Mouse (Mus musculus) heart, embryonic 11.5 days (tissue): ENCODE results near the gene Ubxn7. TPM values are rescaled to one million over a fixed set of nuclear protein-coding genes. Genes with fewer than 3 reads are reported as not detected.

Source experiments
- ATAC-seq: fragments of 200-750 bp; cut with Nextera tagmentation; replicated peaks from 2 replicates; pipeline ENCODE4 v1.8.0; 2017; ENCODE audit warnings: moderate library complexity; ENCODE audit not compliant: insufficient number of reproducible peaks, low FRiP score, low TSS enrichment
- H3K27ac ChIP-seq: fragments of 300-500 bp; sonication (generic); 2 replicates; pipeline ENCODE4 v1.5.1; 2014; ENCODE audit warnings: mild to moderate bottlenecking, low read depth, low read length
- H3K27me3 ChIP-seq: fragments of 300-500 bp; sonication (generic); 2 replicates; pipeline ENCODE4 v1.6.1; 2014; ENCODE audit warnings: mild to moderate bottlenecking, low read length, mixed read lengths; ENCODE audit not compliant: control insufficient read depth, insufficient read depth
- H3K36me3 ChIP-seq: fragments of 300-500 bp; sonication (generic); 2 replicates; pipeline ENCODE4 v1.6.1; 2014; ENCODE audit warnings: mild to moderate bottlenecking, low read length, moderate library complexity, mixed read lengths; ENCODE audit not compliant: control insufficient read depth, insufficient read depth
- H3K4me1 ChIP-seq: fragments of 300-500 bp; sonication (generic); 2 replicates; pipeline ENCODE4 v1.6.1; 2014; ENCODE audit warnings: low read length; ENCODE audit not compliant: control insufficient read depth, insufficient read depth
- H3K4me2 ChIP-seq: fragments of 300-500 bp; sonication (generic); 2 replicates; pipeline ENCODE4 v1.6.1; 2014; ENCODE audit warnings: mild to moderate bottlenecking, moderate library complexity
- H3K4me3 ChIP-seq: fragments of 300-500 bp; sonication (generic); 2 replicates; pipeline ENCODE4 v1.5.1; 2014; ENCODE audit warnings: low read depth, low read length
- H3K9ac ChIP-seq: fragments of 300-500 bp; sonication (generic); 2 replicates; pipeline ENCODE4 v1.6.1; 2014; ENCODE audit warnings: mild to moderate bottlenecking, low read depth, low read length, moderate library complexity
- H3K9me3 ChIP-seq: fragments of 300-500 bp; sonication (generic); replicated peaks from 2 replicates; pipeline ENCODE4 v1.6.1; 2016; ENCODE audit warnings: low read length; ENCODE audit not compliant: control insufficient read depth
- WGBS: fragments of 180-500 bp; shearing (Covaris S2); extraction: QIAGEN DNeasy Blood & Tissue Kit; methylation state at CpG from one replicate; pipeline ENCODE4 v1.1.7; 2014; ENCODE audit not compliant: insufficient replicate concordance; 5-methylcytosine and 5-hydroxymethylcytosine counted together
- polyA plus RNA-seq: library from polyadenylated mRNA; unstranded; fragments of >200 nt; fragmentation: Nextera tagmentation; extraction: Ambion mirVana; gene quantifications from 2 replicates; pipeline ENCODE4 v1.2.1, GENCODE M21; 2014

Ubxn7 gene
- polyA plus RNA-seq, 1 experiment from 2014 or later = 22.2 TPM

DNA sequence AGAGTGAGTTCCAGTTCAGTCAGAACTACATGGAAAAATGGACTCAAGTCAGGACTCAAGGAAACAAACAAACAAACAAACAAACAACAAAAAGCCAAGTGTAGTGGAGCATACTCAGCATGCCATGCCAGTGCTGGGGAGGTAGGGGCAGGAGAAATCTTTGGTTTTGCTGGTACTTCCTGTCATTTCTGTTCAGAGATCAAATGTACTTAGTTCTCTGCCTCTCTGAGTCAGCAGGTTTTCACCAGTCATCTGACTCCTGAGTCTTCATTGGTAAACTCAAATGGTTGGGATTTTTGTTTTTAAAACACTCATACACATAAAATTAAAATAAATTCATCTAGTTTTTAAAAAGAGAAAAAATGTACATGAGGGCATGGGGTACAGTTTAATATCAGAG, 13.5 kb downstream of the Ubxn7 start:
- no peak overlapping the region for H3K4me2 ChIP-seq

DNA sequence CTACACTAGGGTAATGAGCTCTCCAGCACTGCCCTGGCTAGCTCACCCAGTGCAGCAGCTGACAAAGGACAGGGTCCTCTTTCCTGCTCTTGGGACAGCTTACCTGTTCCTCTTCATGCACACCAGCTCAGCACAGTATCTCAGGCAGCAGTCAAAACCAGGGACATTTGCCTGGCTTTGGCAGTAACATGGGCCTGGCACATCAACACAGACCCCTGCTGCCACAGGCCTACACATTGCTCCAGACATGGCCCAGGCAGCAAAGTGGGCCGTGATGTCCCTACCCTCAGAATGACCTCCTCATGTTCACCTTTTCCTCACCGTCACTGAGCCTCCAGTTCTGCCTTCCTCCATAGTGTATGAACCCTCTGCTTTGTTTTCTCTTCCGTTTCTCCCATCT, 18.7 kb downstream of the Ubxn7 start:
- Histone ChIP-seq H3K4me2 (no peak overlapping the region), H3K4me3 (no peak overlapping the region), H3K9me3 (no peaks in the 10 kb centered on the region), H3K9ac (no peak overlapping the region), H3K27me3 (no peaks in the 10 kb centered on the region), H3K27ac (no peak overlapping the region), H3K36me3 (peaks cover 8% of the 10 kb centered on the region), H3K4me1 (0 out of 2 replicates have a peak, but pooled peaks cover 2% of the 10 kb centered on the region)
- 77% methylated on average over 3 of the region's 3 CpGs for WGBS
- ATAC-seq = no peak

More for the DNA sequence above, 13.5 kb downstream of the Ubxn7 start:
- peaks cover 11% of the 10 kb centered on the region for H3K4me1 ChIP-seq
- no peak overlapping the region for H3K27ac ChIP-seq
- no peaks in the 10 kb centered on the region for H3K27me3 ChIP-seq
- no peaks in the 10 kb centered on the region for H3K9me3 ChIP-seq
- no peak for ATAC-seq
- H3K36me3 ChIP-seq = no peaks in the 10 kb centered on the region
- no peak overlapping the region for H3K9ac ChIP-seq
- H3K4me3 ChIP-seq = no peak overlapping the region

DNA sequence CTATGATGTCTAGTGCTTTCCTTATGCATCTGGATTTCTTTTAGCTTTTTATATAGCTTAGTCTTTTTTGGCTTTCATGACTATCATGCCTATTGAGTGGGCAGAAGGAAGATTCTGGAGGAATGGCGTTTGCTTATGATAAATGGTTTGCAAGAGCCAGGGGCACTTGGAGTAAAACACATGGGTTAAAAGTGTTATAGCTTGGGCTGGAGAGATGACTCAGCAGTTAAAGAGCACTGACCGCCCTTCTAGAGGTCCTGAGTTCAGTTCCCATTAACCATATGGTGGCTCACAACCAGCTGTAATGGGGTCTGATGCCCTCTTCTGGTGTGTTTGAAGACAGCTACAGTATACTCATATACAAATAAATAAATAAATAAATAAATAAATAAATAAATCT, 31.5 kb downstream of the Ubxn7 start:
- Histone ChIP-seq H3K4me2 (no peak overlapping the region), H3K4me1 (no peaks in the 10 kb centered on the region), H3K4me3 (no peak overlapping the region), H3K27me3 (no peaks in the 10 kb centered on the region), H3K9me3 (no peaks in the 10 kb centered on the region), H3K9ac (no peak overlapping the region), H3K27ac (no peak overlapping the region), H3K36me3 (peaks cover 11% of the 10 kb centered on the region)
- WGBS = 91% methylated on average over 2 of the region's 2 CpGs
- no peak for ATAC-seq

DNA sequence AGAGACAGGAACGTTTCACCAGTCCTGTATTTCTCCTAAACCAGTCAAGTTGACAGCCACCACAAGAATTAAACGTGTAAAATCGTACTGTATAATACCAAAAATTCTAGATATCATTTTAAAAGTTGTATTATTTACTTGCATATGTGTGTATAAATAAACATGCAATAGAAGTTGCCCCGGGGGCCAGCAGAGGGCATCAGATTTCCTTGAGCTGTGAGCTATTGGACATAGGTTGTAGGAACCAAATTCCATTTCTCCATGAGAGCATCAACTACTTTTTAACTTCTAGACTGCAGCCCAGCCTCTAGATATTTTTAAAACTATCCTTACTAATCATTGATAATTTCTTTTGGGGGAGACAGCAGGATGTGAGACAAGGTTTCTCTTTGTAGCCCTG, 39.3 kb downstream of the Ubxn7 start:
- Histone ChIP-seq H3K4me1 (no peaks in the 10 kb centered on the region), H3K4me2 (no peak overlapping the region), H3K27me3 (no peaks in the 10 kb centered on the region), H3K36me3 (peaks cover 21% of the 10 kb centered on the region), H3K9me3 (no peaks in the 10 kb centered on the region), H3K9ac (no peak overlapping the region), H3K4me3 (no peak overlapping the region), H3K27ac (no peak overlapping the region)
- 82% methylated on average over 4 of the region's 4 CpGs for WGBS
- ATAC-seq = no peak

DNA sequence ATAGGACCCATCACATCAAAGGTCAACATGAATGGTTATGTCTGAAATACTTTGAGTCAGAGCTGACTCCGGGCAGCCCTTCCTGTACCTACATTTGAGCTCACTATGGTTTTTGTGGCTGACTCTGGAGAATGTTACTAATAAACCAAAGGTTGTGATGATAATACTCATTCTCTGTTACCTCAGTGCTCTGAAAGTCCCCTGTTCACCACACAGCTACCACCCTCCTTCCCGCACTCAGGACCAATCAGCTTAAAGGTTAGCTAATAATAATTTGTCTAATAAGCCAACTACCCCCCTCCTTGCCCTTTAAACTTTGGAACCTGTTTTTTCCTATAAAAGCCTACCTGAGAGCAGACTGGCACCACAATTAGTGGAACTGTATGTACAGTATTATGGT, 47.5 kb downstream of the Ubxn7 start:
- H3K27me3 ChIP-seq = no peaks in the 10 kb centered on the region
- H3K4me3 ChIP-seq = no peak overlapping the region
- H3K4me2 ChIP-seq = no peak overlapping the region
- no peaks in the 10 kb centered on the region for H3K9me3 ChIP-seq
- no peaks in the 10 kb centered on the region for H3K4me1 ChIP-seq
- no peak overlapping the region for H3K27ac ChIP-seq
- no peak for ATAC-seq
- H3K9ac ChIP-seq = no peak overlapping the region
- WGBS = 93% methylated on average over 2 of the region's 2 CpGs
- H3K36me3 ChIP-seq = peaks cover 35% of the 10 kb centered on the region

DNA sequence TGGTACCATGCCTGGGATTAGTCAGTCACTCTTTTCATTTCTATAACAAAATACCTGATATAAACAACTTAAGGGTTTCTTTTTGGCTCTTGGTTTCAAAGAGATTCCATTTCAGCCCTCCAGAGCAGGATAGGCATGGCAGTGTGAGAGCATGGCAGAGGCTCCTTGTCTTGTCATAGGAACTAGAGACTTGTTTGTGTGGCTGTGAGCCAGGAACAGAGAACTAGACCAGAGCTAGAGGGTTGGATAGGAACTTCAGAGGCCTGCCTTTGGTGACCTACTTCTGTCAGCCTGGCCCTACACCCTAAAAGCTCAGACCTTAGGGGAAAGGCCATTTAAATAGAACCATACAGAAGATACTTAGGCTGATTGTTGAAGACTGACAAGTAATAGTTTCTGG, 50.8 kb downstream of the Ubxn7 start:
- H3K27ac ChIP-seq = no peak overlapping the region
- H3K27me3 ChIP-seq = no peaks in the 10 kb centered on the region
- no peaks in the 10 kb centered on the region for H3K9me3 ChIP-seq
- H3K36me3 ChIP-seq = peaks cover 30% of the 10 kb centered on the region
- H3K9ac ChIP-seq = no peak overlapping the region
- no peak overlapping the region for H3K4me3 ChIP-seq
- ATAC-seq = no peak
- no peak overlapping the region for H3K4me2 ChIP-seq
- no peaks in the 10 kb centered on the region for H3K4me1 ChIP-seq

DNA sequence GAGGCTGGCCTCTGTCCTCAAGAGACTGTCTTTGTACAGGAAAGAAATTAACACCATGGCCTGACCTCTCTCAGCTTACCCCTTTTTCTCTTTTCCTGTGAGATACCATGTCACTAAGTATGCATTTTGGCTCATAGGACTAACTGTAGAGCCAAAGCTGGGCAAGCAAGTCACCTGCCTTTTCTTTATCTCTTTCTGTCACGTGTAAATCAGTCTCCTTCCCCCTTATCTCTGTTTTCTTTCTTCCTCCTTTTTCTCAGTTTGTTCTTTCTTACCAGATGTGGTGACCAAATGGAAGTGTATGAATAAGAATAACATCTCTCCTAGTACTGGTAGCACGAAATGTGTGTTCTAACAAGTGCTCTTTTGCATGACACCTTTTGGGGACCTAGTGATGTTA, 52.8 kb downstream of the Ubxn7 start:
- ATAC-seq = no peak
- 72% methylated on average over 2 of the region's 2 CpGs for WGBS
- no peak overlapping the region for H3K4me3 ChIP-seq

DNA sequence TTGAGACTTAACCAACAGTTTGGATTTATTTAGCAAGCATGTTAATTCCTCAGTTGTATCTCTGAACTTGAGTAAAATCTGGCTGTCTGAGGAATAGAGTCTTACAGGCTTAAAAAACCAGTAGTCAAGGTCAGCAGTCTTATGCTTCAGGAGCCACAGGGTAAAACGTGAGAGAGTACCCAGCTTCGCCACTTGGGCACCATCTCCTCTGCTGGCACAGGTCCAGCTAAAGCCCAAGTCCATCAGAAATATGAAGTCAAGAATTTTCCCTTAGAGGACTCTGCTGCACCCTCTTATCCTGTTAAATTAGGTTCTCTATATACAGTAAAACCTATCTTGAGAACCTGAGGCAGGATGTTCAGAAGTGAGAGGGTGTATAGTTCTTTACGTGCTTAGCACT, 54.8 kb downstream of the Ubxn7 start:
- H3K36me3 ChIP-seq = peaks cover 26% of the 10 kb centered on the region
- no peaks in the 10 kb centered on the region for H3K27me3 ChIP-seq
- no peak overlapping the region for H3K4me2 ChIP-seq
- ATAC-seq = no peak
- no peaks in the 10 kb centered on the region for H3K9me3 ChIP-seq
- H3K4me1 ChIP-seq = no peaks in the 10 kb centered on the region
- no peak overlapping the region for H3K4me3 ChIP-seq
- 87% methylated on average over 3 of the region's 3 CpGs for WGBS
- no peak overlapping the region for H3K27ac ChIP-seq
- H3K9ac ChIP-seq = no peak overlapping the region

More for the DNA sequence above, 52.8 kb downstream of the Ubxn7 start:
- Histone ChIP-seq H3K4me2 (no peak overlapping the region), H3K4me1 (no peaks in the 10 kb centered on the region), H3K36me3 (peaks cover 22% of the 10 kb centered on the region), H3K9me3 (no peaks in the 10 kb centered on the region), H3K27ac (no peak overlapping the region), H3K27me3 (no peaks in the 10 kb centered on the region), H3K9ac (no peak overlapping the region)

DNA sequence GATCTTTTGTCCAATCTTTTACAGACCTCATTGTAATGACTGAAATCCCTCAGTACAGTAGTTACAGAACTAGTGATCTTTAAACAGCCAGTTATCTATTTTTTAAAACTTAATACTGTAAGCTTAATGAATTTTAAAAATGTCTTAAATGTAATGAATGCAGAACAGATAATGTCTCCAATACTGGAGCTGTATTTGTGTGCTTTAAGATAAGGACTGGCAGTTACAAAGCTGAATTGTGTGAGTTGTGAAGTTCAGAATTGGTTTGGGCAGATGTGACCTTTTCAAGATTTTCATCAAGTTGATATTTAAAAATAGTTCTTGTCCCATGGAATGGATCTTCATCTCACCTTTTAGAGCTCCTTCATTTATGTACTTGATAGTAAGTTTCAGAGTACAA, 57.0 kb downstream of the Ubxn7 start:
- Histone ChIP-seq H3K4me1 (no peaks in the 10 kb centered on the region), H3K27me3 (no peaks in the 10 kb centered on the region), H3K36me3 (peaks cover 23% of the 10 kb centered on the region), H3K4me2 (no peak overlapping the region), H3K9ac (no peak overlapping the region), H3K27ac (no peak overlapping the region), H3K9me3 (no peaks in the 10 kb centered on the region), H3K4me3 (no peak overlapping the region)
- ATAC-seq = no peak
